ENCODE assay signal across 8 mouse cellular contexts in genomic region chr2:90504731-90505171, GRCm38 (mm10).
DNase-seq lines count a peak whose midpoint lies in the region; ATAC-seq and TF ChIP-seq lines count a peak whose summit lies in the region.

No protein-coding gene starts in this region.

- H3K4me2 ChIP-seq in kidney, postnatal 0 days (ENCODE audit: low read length), result no peak overlapping the region
- no peak overlapping the region for H3K4me2 ChIP-seq in kidney, embryonic 14.5 days (replicated peaks; ENCODE audit: low read depth, low read length)
- no peak overlapping the region for H3K4me2 ChIP-seq in intestine, embryonic 16.5 days (ENCODE audit: low read depth, low read length)

- no peak overlapping the region for H3K9ac ChIP-seq in kidney, postnatal 0 days (ENCODE audit: low read depth, low read length)
- H3K9ac ChIP-seq in kidney, embryonic 14.5 days (ENCODE audit: low read depth, low read length), result no peak overlapping the region
- H3K9ac ChIP-seq in intestine, embryonic 16.5 days (ENCODE audit: low read depth, low read length), result no peak overlapping the region

- H3K4me3 ChIP-seq in kidney, postnatal 0 days (replicated peaks; ENCODE audit: low read depth, low read length), result no peak overlapping the region
- no peak overlapping the region for H3K4me3 ChIP-seq in kidney, embryonic 14.5 days (ENCODE audit: low read length)
- H3K4me3 ChIP-seq in intestine, embryonic 16.5 days (ENCODE audit: low read length), result no peak overlapping the region

- peak; percentile 34 for TF ChIP-seq CTCF in kidney, postnatal 0 days (IDR thresholded peaks at IDR 0.05; ENCODE audit: low read depth)

- peak; percentile 63; the same call in 1 of the 2 replicates for ATAC-seq in kidney, postnatal 0 days (replicated peaks; ENCODE audit: low FRiP score, low read depth)
- ATAC-seq in kidney, embryonic 14.5 days (ENCODE audit: low FRiP score, low TSS enrichment), result no peak
- ATAC-seq in intestine, embryonic 16.5 days, result no peak

- no peaks in the 10 kb centered on the region for H3K27me3 ChIP-seq in kidney, postnatal 0 days (ENCODE audit: insufficient read depth, low read length)
- no peaks in the 10 kb centered on the region for H3K27me3 ChIP-seq in kidney, embryonic 14.5 days (ENCODE audit: control insufficient read depth, insufficient read depth, low read length)
- H3K27me3 ChIP-seq in intestine, embryonic 16.5 days (replicated peaks; ENCODE audit: control insufficient read depth, insufficient read depth, low read length), result no peaks in the 10 kb centered on the region

- H3K9me3 ChIP-seq in kidney, postnatal 0 days (replicated peaks; ENCODE audit: low read length), result no peaks in the 10 kb centered on the region
- no peaks in the 10 kb centered on the region for H3K9me3 ChIP-seq in kidney, embryonic 14.5 days (ENCODE audit: control insufficient read depth, low read length)
- H3K9me3 ChIP-seq in intestine, embryonic 16.5 days (ENCODE audit: control insufficient read depth, low read length), result no peaks in the 10 kb centered on the region

- H3K4me1 ChIP-seq in kidney, postnatal 0 days (replicated peaks; ENCODE audit: insufficient read depth, low read length), result 0 out of 2 replicates have a peak, but pooled peaks cover 6% of the 10 kb centered on the region
- H3K4me1 ChIP-seq in kidney, embryonic 14.5 days (ENCODE audit: control insufficient read depth, insufficient read depth, low read length), result peaks cover 11% of the 10 kb centered on the region; the same call in 1 of the 2 replicates
- peaks cover 22% of the 10 kb centered on the region for H3K4me1 ChIP-seq in intestine, embryonic 16.5 days (ENCODE audit: control insufficient read depth, insufficient read depth, low read length)

- DNase-seq in kidney, postnatal 0 days (ENCODE audit: low spot score), result peak; percentile 12
- peak; percentile 46 for DNase-seq in c-Kit-positive CD71-negative TER-119-negative erythroid progenitor cells, embryonic 14.5 days (ENCODE audit: low read depth)
- peak; percentile 84 for DNase-seq in gastrocnemius, postnatal 25 days
- DNase-seq in left cerebral cortex, adult 11 months (ENCODE audit: low spot score), result peak; percentile 60
- DNase-seq in lung, postnatal 4 days, result peak; percentile 71 to 74
- DNase-seq in spleen, postnatal 4 days (ENCODE audit: low spot score in 2 of 2), result peak; percentile 43 to 74

- H3K27ac ChIP-seq in kidney, postnatal 0 days, result no peak overlapping the region
- H3K27ac ChIP-seq in kidney, embryonic 14.5 days (ENCODE audit: low read depth, low read length), result no peak overlapping the region
- no peak overlapping the region for H3K27ac ChIP-seq in intestine, embryonic 16.5 days (ENCODE audit: low read length)

- whole genome bisulfite sequencing in kidney, postnatal 0 days, result 65% methylated on average over 6 of the region's 6 CpGs
- 82% methylated on average over 6 of the region's 6 CpGs for WGBS in kidney, embryonic 14.5 days
- WGBS in intestine, embryonic 16.5 days, result 63% methylated on average over 6 of the region's 6 CpGs

- H3K36me3 ChIP-seq in kidney, postnatal 0 days (ENCODE audit: insufficient read depth, low read length), result no peaks in the 10 kb centered on the region
- no peaks in the 10 kb centered on the region for H3K36me3 ChIP-seq in kidney, embryonic 14.5 days (ENCODE audit: control insufficient read depth, insufficient read depth, low read length)
- H3K36me3 ChIP-seq in intestine, embryonic 16.5 days (ENCODE audit: control insufficient read depth, insufficient read depth, low read length), result no peaks in the 10 kb centered on the region

Comparison
In these comparisons a context has a peak if more than half of its experiments do, and no peak if none do; other contexts are left out.
1. DNase-seq: peak in every context shown above with its lines; median percentile 84 in gastrocnemius, postnatal 25 days; 72 in lung, postnatal 4 days; 60 in left cerebral cortex, adult 11 months; 58 in spleen, postnatal 4 days; 46 in c-Kit-positive CD71-negative TER-119-negative erythroid progenitor cells, embryonic 14.5 days; 12 in kidney, postnatal 0 days.